Comparison of ENCODE assay signal across 32 mouse cellular contexts in the genomic region with DNA sequence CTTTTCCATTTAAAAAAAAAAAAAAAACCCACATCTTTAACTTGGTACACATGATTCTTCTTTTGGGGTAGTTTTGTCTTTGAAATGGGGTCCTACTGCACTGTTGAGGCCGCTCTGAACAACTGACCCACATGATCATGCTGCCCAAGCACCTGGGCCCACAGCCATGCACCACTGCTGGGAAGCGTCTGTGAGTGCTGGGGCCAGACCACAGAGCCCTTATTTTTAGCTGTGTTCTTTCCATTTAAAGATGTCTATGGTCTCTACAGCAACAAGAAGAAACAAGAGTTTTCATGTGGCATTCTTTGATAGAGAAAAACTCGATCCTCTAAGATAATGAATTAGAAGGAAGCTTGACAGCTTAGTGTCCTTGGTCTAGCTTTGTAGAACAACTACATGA.
DNase-seq lines count a peak whose midpoint lies in the region; ATAC-seq and TF ChIP-seq lines count a peak whose summit lies in the region.
"Had no signal": no experiment of that assay in that cellular context is flagged by ENCODE, and none has a peak within 500 bp of the region (broad histone marks: within the 10 kb centered on the region; RNA-seq: fewer than 3 reads in every experiment).

No protein-coding gene starts in this region.

- TF ChIP-seq CTCF in gastrocnemius, adult 2 months (IDR thresholded peaks at IDR 0.05) = no peak
- TF ChIP-seq CTCF in heart, postnatal 0 days (IDR thresholded peaks at IDR 0.05; ENCODE audit: low read depth) = no peak

- TF ChIP-seq EP300 in heart, postnatal 0 days (IDR thresholded peaks at IDR 0.05; ENCODE audit: low read depth) = no peak

- intact Hi-C loops in gastrocnemius, adult 2 months (cut with DNase I) = no loop called here
- intact Hi-C loops in gastrocnemius, postnatal 36 days (cut with DNase I) = no loop called here
- intact Hi-C loops in heart, postnatal 25 days (cut with DNase I) = no loop called here

- peaks cover 28% of the 10 kb centered on the region for H3K36me3 ChIP-seq in heart, postnatal 0 days (replicated peaks; ENCODE audit: control insufficient read depth, insufficient read depth, low read length)
- peaks cover 44% of the 10 kb centered on the region for H3K36me3 ChIP-seq in myocyte (ENCODE audit: control insufficient read depth, insufficient read depth)
- no peaks in the 10 kb centered on the region for H3K36me3 ChIP-seq in hindbrain, embryonic 11.5 days (ENCODE audit: control insufficient read depth, insufficient read depth, low read length)
- H3K36me3 ChIP-seq: embryonic facial prominence, embryonic 15.5 days had no signal

- no peaks in the 10 kb centered on the region for H3K9me3 ChIP-seq in heart, postnatal 0 days (replicated peaks; ENCODE audit: control insufficient read depth, low read length)
- no peaks in the 10 kb centered on the region for H3K9me3 ChIP-seq in hindbrain, embryonic 11.5 days (ENCODE audit: control insufficient read depth, low read length)
- H3K9me3 ChIP-seq: embryonic facial prominence, embryonic 10.5 days; embryonic facial prominence, embryonic 15.5 days; forebrain, embryonic 12.5 days; hindbrain, embryonic 15.5 days; limb, embryonic 10.5 days; limb, embryonic 15.5 days; liver, embryonic 13.5 days; megakaryocyte, embryonic 14.5 days; midbrain, embryonic 13.5 days; neural tube, embryonic 12.5 days had no signal

- peaks cover 28% of the 10 kb centered on the region for H3K79me2 ChIP-seq in myocyte (ENCODE audit: control insufficient read depth, insufficient read depth)

- peak; percentile 26 to 55 for DNase-seq in cerebellum, postnatal 10 days
- DNase-seq in cerebellum, postnatal 4 days (ENCODE audit: low spot score in 2 of 2) = no peak
- peak; percentile 40 for DNase-seq in gastrocnemius, adult 2 months
- no peak for DNase-seq in gastrocnemius, postnatal 36 days
- no peak for DNase-seq in heart, postnatal 0 days (ENCODE audit: low spot score)
- no peak for DNase-seq in heart, postnatal 25 days (ENCODE audit: low spot score)
- DNase-seq in hindbrain, embryonic 11.5 days (ENCODE audit: low spot score) = no peak
- DNase-seq: adrenal gland, adult 2 months; adrenal gland, postnatal 36 days; forebrain, postnatal 0 days; gastrocnemius, postnatal 25 days; kidney, adult 11 months; kidney, postnatal 14 days; layer of hippocampus, adult 9-11 months; liver, embryonic 13.5 days; lung, adult 18-20 months; lung, postnatal 4 days; right cerebral cortex, adult 18-20 months; spleen, adult 18-20 months; thymus, postnatal 14 days had no signal

- no peaks in the 10 kb centered on the region for H3K27me3 ChIP-seq in heart, postnatal 0 days (ENCODE audit: control insufficient read depth, insufficient read depth, low read length)
- no peaks in the 10 kb centered on the region for H3K27me3 ChIP-seq in myocyte (ENCODE audit: control insufficient read depth, insufficient read depth, insufficient read length)
- no peaks in the 10 kb centered on the region for H3K27me3 ChIP-seq in hindbrain, embryonic 11.5 days (ENCODE audit: control insufficient read depth, insufficient read depth, low read length)
- H3K27me3 ChIP-seq: embryonic facial prominence, embryonic 15.5 days; forebrain, embryonic 12.5 days; hindbrain, embryonic 15.5 days; limb, embryonic 15.5 days; liver, embryonic 13.5 days; megakaryocyte, embryonic 14.5 days; midbrain, embryonic 13.5 days; neural tube, embryonic 12.5 days had no signal

- peak overlapping the region; percentile 24; the same call in 1 of the 2 replicates for H3K27ac ChIP-seq in gastrocnemius, adult 2 months
- H3K27ac ChIP-seq in heart, postnatal 0 days (ENCODE audit: low read depth) = 0 out of 2 replicates have a peak overlapping the region, but pooled peaks have one; percentile 1
- H3K27ac ChIP-seq in hindbrain, embryonic 11.5 days (ENCODE audit: low read depth, low read length) = no peak overlapping the region
- H3K27ac ChIP-seq: embryonic facial prominence, embryonic 10.5 days; embryonic facial prominence, embryonic 15.5 days; forebrain, embryonic 12.5 days; hindbrain, embryonic 15.5 days; limb, embryonic 10.5 days; limb, embryonic 15.5 days; liver, embryonic 13.5 days; midbrain, embryonic 13.5 days; neural tube, embryonic 12.5 days had no signal

- no peak overlapping the region for H3ac ChIP-seq in myocyte (ENCODE audit: control insufficient read depth, insufficient read length)

- no peak overlapping the region for H3K9ac ChIP-seq in heart, postnatal 0 days (replicated peaks; ENCODE audit: low read depth, low read length)
- no peak overlapping the region for H3K9ac ChIP-seq in hindbrain, embryonic 11.5 days (ENCODE audit: low read depth, low read length)
- H3K9ac ChIP-seq: embryonic facial prominence, embryonic 15.5 days; forebrain, embryonic 12.5 days; forebrain, postnatal 0 days; hindbrain, embryonic 15.5 days; limb, embryonic 15.5 days; liver, embryonic 13.5 days; midbrain, embryonic 13.5 days; neural tube, embryonic 12.5 days had no signal

- WGBS in heart, postnatal 0 days = 48% methylated on average over 3 of the region's 3 CpGs
- 92% methylated on average over 3 of the region's 3 CpGs for WGBS in hindbrain, embryonic 11.5 days

- H3K4me3 ChIP-seq in gastrocnemius, adult 2 months = no peak overlapping the region
- no peak overlapping the region for H3K4me3 ChIP-seq in heart, postnatal 0 days (ENCODE audit: low read depth, low read length)
- no peak overlapping the region for H3K4me3 ChIP-seq in myocyte
- H3K4me3 ChIP-seq in hindbrain, embryonic 11.5 days (ENCODE audit: low read depth, low read length) = no peak overlapping the region
- H3K4me3 ChIP-seq: embryonic facial prominence, embryonic 10.5 days; embryonic facial prominence, embryonic 15.5 days; forebrain, embryonic 12.5 days; hindbrain, embryonic 15.5 days; limb, embryonic 10.5 days; limb, embryonic 15.5 days; liver, embryonic 13.5 days; megakaryocyte, embryonic 14.5 days; midbrain, embryonic 13.5 days; neural tube, embryonic 12.5 days had no signal

- peaks cover 12% of the 10 kb centered on the region for H3K4me1 ChIP-seq in heart, postnatal 0 days (ENCODE audit: control insufficient read depth, insufficient read depth)
- H3K4me1 ChIP-seq in hindbrain, embryonic 11.5 days (replicated peaks; ENCODE audit: control insufficient read depth, insufficient read depth, low read length) = no peaks in the 10 kb centered on the region
- H3K4me1 ChIP-seq: embryonic facial prominence, embryonic 15.5 days; hindbrain, embryonic 15.5 days; limb, embryonic 15.5 days; neural tube, embryonic 12.5 days had no signal

- TF ChIP-seq POLR2A in myocyte (IDR thresholded peaks at IDR 0.05; ENCODE audit: insufficient read length, low read depth) = no peak

- ATAC-seq in heart, postnatal 0 days (ENCODE audit: insufficient read depth, low read depth) = no peak
- ATAC-seq in hindbrain, embryonic 11.5 days (ENCODE audit: low FRiP score) = no peak
- ATAC-seq: forebrain, postnatal 0 days; inflammation-experienced regulatory T-cells, adult 6 months; lung, postnatal 0 days; midbrain, embryonic 13.5 days had no signal

- H3K4me2 ChIP-seq in heart, postnatal 0 days (ENCODE audit: low read depth, low read length) = no peak overlapping the region
- H3K4me2 ChIP-seq in myocyte (ENCODE audit: low read depth) = peak overlapping the region; percentile 6
- no peak overlapping the region for H3K4me2 ChIP-seq in hindbrain, embryonic 11.5 days (replicated peaks; ENCODE audit: low read depth, low read length)
- H3K4me2 ChIP-seq: embryonic facial prominence, embryonic 15.5 days; forebrain, embryonic 12.5 days; hindbrain, embryonic 15.5 days; limb, embryonic 15.5 days; liver, embryonic 13.5 days; midbrain, embryonic 13.5 days; neural tube, embryonic 12.5 days had no signal

TF ChIP-seq in myocyte, 11 proteins besides CTCF, POLR2A, EP300 and RAD21:
- no peak for TF ChIP-seq E2F4 (IDR thresholded peaks at IDR 0.05; ENCODE audit: insufficient read depth)
- TF ChIP-seq MYOG (IDR thresholded peaks at IDR 0.05; ENCODE audit: control insufficient read depth in 1 of 3, insufficient read depth in 1 of 3, insufficient read length in 2 of 3, low read depth in 2 of 3) = peak in 1 of 3 experiments; percentile 28
- peak in 1 of 3 experiments; percentile 19 for TF ChIP-seq MYOD1 (IDR thresholded peaks at IDR 0.05; ENCODE audit: control insufficient read depth in 1 of 3, insufficient read length in 2 of 3, low read depth in 2 of 3)

Comparison
In these comparisons a context has a peak if more than half of its experiments do, and no peak if none do; other contexts are left out.
1. DNase-seq: peak in cerebellum, postnatal 10 days (2 of 2) and gastrocnemius, adult 2 months (single experiment); none in cerebellum, postnatal 4 days (0 of 2), gastrocnemius, postnatal 36 days (0 of 2), heart, postnatal 0 days (single experiment), heart, postnatal 25 days (single experiment) and hindbrain, embryonic 11.5 days (single experiment).